Mouse (Mus musculus): ENCODE measurements around the gene Zfp978. TPM values are rescaled to one million over a fixed set of nuclear protein-coding genes. Genes with fewer than 3 reads are reported as not detected.

Zfp978 gene
- not detected in 2 replicates for polyA plus RNA-seq (2012; rRNA removed)

DNA sequence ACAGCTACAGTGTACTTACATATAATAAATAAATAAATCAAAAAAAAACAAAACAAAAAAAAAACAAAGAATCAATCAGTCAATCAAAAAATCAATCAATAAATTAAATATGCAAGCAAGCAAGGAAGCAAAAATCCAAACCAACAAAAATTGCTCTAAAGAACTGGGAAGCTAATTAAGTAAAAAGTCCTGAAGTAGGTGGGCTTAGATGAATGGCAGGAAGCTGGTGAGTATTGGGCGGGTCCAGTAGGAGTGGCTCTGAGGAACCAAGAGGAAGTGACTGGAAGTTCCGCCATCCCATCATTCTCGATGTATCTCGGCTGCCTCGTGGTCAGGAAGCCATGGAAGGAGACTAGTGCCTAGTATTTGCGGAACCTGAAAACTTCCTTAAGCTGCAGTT lies at the start of gene Zfp978:
Zfp978 (plus strand) TSS at position 301 of the 400 bp plus-strand sequence.

Other genes starting within 250 kb of the Zfp978 start
- not detected in 2 replicates for gene Zfp991, start 229.3 kb upstream of the Zfp978 start, polyA plus RNA-seq (2012; rRNA removed)
- not detected in 2 replicates for gene Zfp988, start 55.6 kb upstream of the Zfp978 start, polyA plus RNA-seq (2012; rRNA removed)
- not detected in 2 replicates for gene Zfp982, start 131.1 kb downstream of the Zfp978 start, polyA plus RNA-seq (2012; rRNA removed)
- not detected in 2 replicates for gene Gm16503, start 178.9 kb downstream of the Zfp978 start, polyA plus RNA-seq (2012; rRNA removed)
- not detected in 2 replicates for gene Zfp985, start 192.0 kb downstream of the Zfp978 start, polyA plus RNA-seq (2012; rRNA removed)